Mouse (Mus musculus): ENCODE measurements at regions not wholly inside any gene's neighbourhood (a gene's known extent, or its start where the extent isn't known, plus 50 kb on each side); places are given as distances from the start of the nearest gene placed in this dataset.

- TF ChIP-seq CTCF (IDR thresholded peaks at IDR 0.05; ENCODE audit: low read depth) (no peak), EP300 (IDR thresholded peaks at IDR 0.05; ENCODE audit: low read depth) (no peak)
Observed at GRCm38 (mm10) chr13:37546556-37546955, 201.5 kb downstream of the Ly86 start.

Measured in liver, embryonic 14.5 days (tissue).